Mouse (Mus musculus) midbrain, embryonic 10.5 days (tissue): ENCODE results near the gene Iars. TPM values are rescaled to one million over a fixed set of nuclear protein-coding genes. Genes with fewer than 3 reads are reported as not detected.

Source experiments
- DNase-seq: peaks from one replicate; pipeline ENCODE4 v3.0.0-alpha.2; 2017; ENCODE audit warnings: low spot score
- H3K27ac ChIP-seq: fragments of 300-500 bp; sonication (generic); replicated peaks from 2 replicates; pipeline ENCODE4 v1.5.1; 2016; ENCODE audit warnings: mild to moderate bottlenecking
- H3K27me3 ChIP-seq: fragments of 300-500 bp; sonication (generic); 2 replicates; pipeline ENCODE4 v1.6.1; 2016; ENCODE audit warnings: low read depth, mild to moderate bottlenecking; ENCODE audit not compliant: poor library complexity, severe bottlenecking
- H3K36me3 ChIP-seq: fragments of 300-500 bp; sonication (generic); 2 replicates; pipeline ENCODE4 v1.6.1; 2016; ENCODE audit warnings: mild to moderate bottlenecking, moderate library complexity
- H3K4me1 ChIP-seq: fragments of 300-500 bp; sonication (generic); 2 replicates; pipeline ENCODE4 v1.6.1; 2016
- H3K4me3 ChIP-seq: fragments of 300-500 bp; sonication (generic); 2 replicates; pipeline ENCODE4 v1.5.1; 2016; ENCODE audit warnings: mild to moderate bottlenecking, moderate library complexity
- H3K9me3 ChIP-seq: fragments of 300-500 bp; sonication (generic); replicated peaks from 2 replicates; pipeline ENCODE4 v1.6.1; 2016; ENCODE audit warnings: mild to moderate bottlenecking
- WGBS: fragments of 180-500 bp; shearing (Covaris S2); methylation state at CpG from one replicate; pipeline ENCODE4 v1.1.7; 2016; 5-methylcytosine and 5-hydroxymethylcytosine counted together
- polyA plus RNA-seq: library from polyadenylated mRNA; unstranded; fragments of >200 nt; fragmentation: Nextera tagmentation; extraction: Ambion mirVana; gene quantifications from 2 replicates; pipeline ENCODE4 v1.2.1, GENCODE M21; 2016

Iars gene
- polyA plus RNA-seq, 1 experiment from 2014 or later: 105 TPM

GRCm38 (mm10) chr13:49682233-49682846, 440 bp downstream of the Iars start:
- Histone ChIP-seq H3K36me3 (peaks cover 34% of the 10 kb centered on the region), H3K27ac (peak overlapping the region; percentile 90), H3K9me3 (no peaks in the 10 kb centered on the region), H3K27me3 (no peaks in the 10 kb centered on the region), H3K4me3 (peak overlapping the region; percentile 94), H3K4me1 (peaks cover 25% of the 10 kb centered on the region)
- DNase-seq: no peak
- WGBS: 2% methylated on average over 20 of the region's 20 CpGs

GRCm38 (mm10) chr13:49684266-49684665, 2.4 kb downstream of the Iars start:
- Histone ChIP-seq H3K36me3 (peaks cover 37% of the 10 kb centered on the region), H3K4me1 (peaks cover 25% of the 10 kb centered on the region), H3K27me3 (no peaks in the 10 kb centered on the region), H3K4me3 (peak overlapping the region; percentile 18; the same call in 1 of the 2 replicates), H3K9me3 (no peaks in the 10 kb centered on the region), H3K27ac (no peak overlapping the region)
- no peak for DNase-seq
- 85% methylated on average over 4 of the region's 4 CpGs for WGBS

GRCm38 (mm10) chr13:49691056-49691455, 9.2 kb downstream of the Iars start:
- H3K27ac ChIP-seq: no peak overlapping the region
- no peaks in the 10 kb centered on the region for H3K9me3 ChIP-seq
- no peaks in the 10 kb centered on the region for H3K4me1 ChIP-seq
- no peak overlapping the region for H3K4me3 ChIP-seq
- DNase-seq: no peak
- H3K36me3 ChIP-seq: peaks cover 64% of the 10 kb centered on the region
- no peaks in the 10 kb centered on the region for H3K27me3 ChIP-seq
- WGBS: 95% methylated on average over 5 of the region's 5 CpGs

GRCm38 (mm10) chr13:49703216-49703779, 21.4 kb downstream of the Iars start:
- no peak for DNase-seq
- Histone ChIP-seq H3K4me1 (no peaks in the 10 kb centered on the region), H3K27me3 (no peaks in the 10 kb centered on the region), H3K27ac (no peak overlapping the region), H3K4me3 (no peak overlapping the region), H3K36me3 (peaks cover 83% of the 10 kb centered on the region), H3K9me3 (no peaks in the 10 kb centered on the region)
- WGBS: 93% methylated on average over 11 of the region's 11 CpGs

- Histone ChIP-seq H3K27me3 (no peaks in the 10 kb centered on the region), H3K4me3 (no peak overlapping the region), H3K36me3 (peaks cover 99% of the 10 kb centered on the region), H3K9me3 (no peaks in the 10 kb centered on the region), H3K4me1 (no peaks in the 10 kb centered on the region), H3K27ac (no peak overlapping the region)
- WGBS: 94% methylated on average over 3 of the region's 3 CpGs
- no peak for DNase-seq
Measured at GRCm38 (mm10) chr13:49706032-49706690, 24.3 kb downstream of the Iars start.

- H3K36me3 ChIP-seq: peaks cover 99% of the 10 kb centered on the region
Measured at GRCm38 (mm10) chr13:49708311-49708710, 26.4 kb downstream of the Iars start.

GRCm38 (mm10) chr13:49712047-49712721, 30.3 kb downstream of the Iars start:
- Histone ChIP-seq H3K27me3 (no peaks in the 10 kb centered on the region), H3K27ac (no peak overlapping the region), H3K36me3 (peaks cover 99% of the 10 kb centered on the region), H3K4me3 (no peak overlapping the region), H3K4me1 (no peaks in the 10 kb centered on the region), H3K9me3 (no peaks in the 10 kb centered on the region)
- DNase-seq: no peak
- WGBS: 95% methylated on average over 12 of the region's 12 CpGs

More at GRCm38 (mm10) chr13:49708311-49708710, 26.4 kb downstream of the Iars start:
- no peak overlapping the region for H3K4me3 ChIP-seq
- DNase-seq: no peak
- 91% methylated on average over 8 of the region's 8 CpGs for WGBS
- no peaks in the 10 kb centered on the region for H3K27me3 ChIP-seq
- H3K4me1 ChIP-seq: no peaks in the 10 kb centered on the region
- H3K27ac ChIP-seq: no peak overlapping the region
- no peaks in the 10 kb centered on the region for H3K9me3 ChIP-seq

- no peak for DNase-seq
- no peak overlapping the region for H3K4me3 ChIP-seq
- H3K36me3 ChIP-seq: peaks cover 99% of the 10 kb centered on the region
- H3K27me3 ChIP-seq: no peaks in the 10 kb centered on the region
- no peak overlapping the region for H3K27ac ChIP-seq
- WGBS: 89% methylated on average over 3 of the region's 3 CpGs
- H3K4me1 ChIP-seq: no peaks in the 10 kb centered on the region
- no peaks in the 10 kb centered on the region for H3K9me3 ChIP-seq
Measured at GRCm38 (mm10) chr13:49719310-49719709, 37.4 kb downstream of the Iars start.

- 91% methylated on average over 2 of the region's 2 CpGs for WGBS
- Histone ChIP-seq H3K27ac (no peak overlapping the region), H3K27me3 (no peaks in the 10 kb centered on the region), H3K36me3 (peaks cover 46% of the 10 kb centered on the region), H3K4me3 (no peak overlapping the region), H3K9me3 (no peaks in the 10 kb centered on the region), H3K4me1 (no peaks in the 10 kb centered on the region)
- DNase-seq: no peak
Measured at GRCm38 (mm10) chr13:49736430-49736829, 54.5 kb downstream of the Iars start.

- Histone ChIP-seq H3K4me1 (no peaks in the 10 kb centered on the region), H3K27ac (no peak overlapping the region), H3K36me3 (peaks cover 30% of the 10 kb centered on the region), H3K9me3 (no peaks in the 10 kb centered on the region), H3K27me3 (no peaks in the 10 kb centered on the region), H3K4me3 (no peak overlapping the region)
- DNase-seq: no peak
- WGBS: 94% methylated on average over 2 of the region's 2 CpGs
Measured at GRCm38 (mm10) chr13:49738011-49738410, 56.1 kb downstream of the Iars start.

- Histone ChIP-seq H3K27me3 (no peaks in the 10 kb centered on the region), H3K4me3 (no peak overlapping the region), H3K27ac (no peak overlapping the region), H3K4me1 (no peaks in the 10 kb centered on the region), H3K9me3 (no peaks in the 10 kb centered on the region), H3K36me3 (no peaks in the 10 kb centered on the region)
- WGBS: 93% methylated on average over 16 of the region's 16 CpGs
- no peak for DNase-seq
Measured at GRCm38 (mm10) chr13:49741285-49742040, 59.6 kb downstream of the Iars start.

- DNase-seq: no peak
- H3K4me1 ChIP-seq: no peaks in the 10 kb centered on the region
- H3K4me3 ChIP-seq: no peak overlapping the region
- WGBS: 90% methylated on average over 9 of the region's 9 CpGs
- no peaks in the 10 kb centered on the region for H3K36me3 ChIP-seq
- H3K9me3 ChIP-seq: no peaks in the 10 kb centered on the region
- no peaks in the 10 kb centered on the region for H3K27me3 ChIP-seq
- H3K27ac ChIP-seq: no peak overlapping the region
Measured at GRCm38 (mm10) chr13:49756591-49756990, 74.7 kb downstream of the Iars start.
